Mouse (Mus musculus): ENCODE data around the gene Tgif1. TPM values are rescaled to one million over a fixed set of nuclear protein-coding genes. Genes with fewer than 3 reads are reported as not detected.

The Tgif1 gene
- 10 to 100 TPM; 29.2 to 43.7 TPM for total RNA-seq (2023)

GRCm38 (mm10) chr17:70853436-70853905, at the start of gene Tgif1:
Gene Tgif1, minus strand, starts transcription at chr17:70853546.

Other genes with a start within 250 kb of the Tgif1 start
- gene Myom1, start 149.1 kb upstream of the Tgif1 start, total RNA-seq (2023), result 1 to 10 TPM; 1.7 to 1.9 TPM
- 100 to 1,000 TPM; 382 to 384 TPM for gene Myl12a, start 149.3 kb upstream of the Tgif1 start, total RNA-seq (2023)